Mouse (Mus musculus): ENCODE measurements around the gene Sdf2l1.

Gene Sdf2l1

DNA sequence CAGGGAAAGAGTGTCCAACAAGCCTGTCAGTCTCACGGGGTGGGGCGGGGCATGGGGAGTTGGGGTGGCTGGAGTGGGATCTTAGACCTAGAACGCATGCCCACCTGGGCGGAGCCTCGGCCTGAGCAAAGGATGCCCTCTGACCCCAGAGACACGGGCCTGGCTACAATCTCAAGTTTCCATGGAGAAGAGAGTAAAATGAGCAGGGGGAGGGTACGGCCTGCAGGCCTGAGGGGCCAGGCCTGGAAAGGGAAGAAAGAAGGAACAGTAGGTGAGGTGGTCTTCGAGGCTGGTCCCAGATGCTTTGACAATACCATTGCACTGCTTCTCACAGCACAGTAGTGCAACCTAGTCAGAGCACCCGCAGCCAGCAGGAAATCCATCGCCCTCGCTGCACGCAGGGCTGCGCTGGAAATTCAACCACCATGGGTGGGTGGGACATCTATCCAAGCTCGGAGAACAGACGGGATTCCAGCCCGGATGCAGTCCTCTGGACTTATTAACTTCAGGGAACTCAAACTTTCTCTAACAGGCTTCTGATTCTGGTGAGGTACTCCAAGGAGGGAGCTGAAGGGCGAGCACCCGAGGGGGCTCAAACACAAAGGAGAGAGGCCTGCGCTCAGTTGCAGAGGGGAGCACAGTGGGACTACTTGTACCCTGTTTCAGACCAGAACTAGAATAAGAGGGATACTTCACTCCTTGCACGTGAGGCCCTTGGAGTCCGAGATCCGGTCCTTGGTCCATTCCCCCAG lies 7.9 kb downstream of the Sdf2l1 start:
- no peak for DNase-seq (ENCODE audit: low spot score)

- DNase-seq (ENCODE audit: low spot score) = no peak
Observed at GRCm38 (mm10) chr16:17121569-17121968, 10.6 kb downstream of the Sdf2l1 start.

DNA sequence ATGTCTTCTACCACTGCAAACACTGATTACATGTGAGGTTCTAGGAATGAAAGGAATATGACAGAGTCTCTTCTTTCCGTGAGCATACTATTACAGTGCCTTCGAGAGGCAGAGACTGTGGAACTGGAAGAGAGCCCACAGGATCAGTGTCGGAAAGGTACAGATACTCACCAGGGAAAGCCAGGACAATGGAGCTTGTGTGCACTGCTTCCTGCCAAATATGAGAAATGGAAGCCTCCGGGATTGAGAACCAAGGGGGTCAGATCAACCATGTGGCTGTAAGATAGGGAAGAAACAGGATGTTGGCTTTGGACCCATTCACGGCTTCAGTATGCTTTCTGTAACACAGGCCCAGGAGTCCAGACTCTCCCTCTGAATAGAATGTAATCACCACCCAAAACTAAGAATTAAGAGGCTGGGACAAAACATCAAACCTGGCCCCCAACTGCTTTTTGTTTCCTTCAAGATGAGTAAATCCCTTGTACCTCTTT lies 14.8 kb downstream of the Sdf2l1 start:
- no peak for DNase-seq (ENCODE audit: low spot score)

- DNase-seq (ENCODE audit: low spot score) = no peak
Observed at GRCm38 (mm10) chr16:17110771-17111743, 21.1 kb downstream of the Sdf2l1 start, which contains the start of gene Ppil2. Ppil2 (minus strand) TSS chr16:17111257.

DNA sequence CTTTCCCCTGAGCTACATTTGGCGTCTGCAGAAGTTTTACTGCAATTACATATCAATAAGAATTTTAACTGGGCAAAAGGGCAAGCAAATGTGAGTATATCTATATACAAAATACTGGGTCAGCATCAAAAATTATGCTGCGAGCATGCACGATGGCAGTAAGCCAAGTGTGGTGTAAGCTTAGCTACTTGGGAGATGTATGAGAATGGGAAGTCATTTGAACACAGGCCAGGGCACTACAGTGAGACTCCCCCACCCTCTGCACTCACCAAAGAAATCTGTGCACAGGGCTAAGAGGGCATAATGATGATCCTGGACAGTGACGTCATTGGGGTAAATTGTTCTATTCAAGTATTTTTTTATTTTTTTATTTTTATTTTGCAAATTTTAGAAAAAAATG lies 27.6 kb downstream of the Sdf2l1 start:
- no peak for DNase-seq (ENCODE audit: low spot score)

DNA sequence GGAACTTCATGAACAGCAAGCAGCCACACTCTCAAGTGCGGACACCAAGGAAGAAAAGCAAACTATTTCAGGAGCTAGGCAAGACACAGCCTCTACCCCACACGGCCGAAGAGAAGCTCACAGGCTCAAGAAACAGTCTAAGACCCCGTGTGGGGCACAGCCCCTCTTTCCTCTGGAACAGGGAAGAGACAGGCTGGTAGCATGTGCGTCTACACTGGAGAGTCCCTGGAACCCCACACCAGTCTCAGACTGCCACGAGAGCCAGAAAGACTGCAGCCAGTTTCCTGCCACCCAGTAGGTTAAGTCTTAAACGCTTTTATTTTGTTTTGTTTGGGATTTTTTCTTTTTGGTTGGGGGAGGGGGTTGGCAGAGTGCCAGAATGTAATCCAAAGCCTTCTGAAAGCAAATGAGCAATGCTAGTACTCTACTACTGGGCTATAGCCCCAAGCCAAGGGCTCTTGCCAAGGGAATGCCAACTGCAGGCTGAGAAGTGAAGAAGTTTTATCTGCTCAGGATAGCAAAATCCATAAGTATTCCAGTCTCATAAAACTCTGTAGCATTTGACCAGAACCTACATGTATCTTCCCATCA lies 29.5 kb downstream of the Sdf2l1 start:
- no peak for DNase-seq (ENCODE audit: low spot score)

DNA sequence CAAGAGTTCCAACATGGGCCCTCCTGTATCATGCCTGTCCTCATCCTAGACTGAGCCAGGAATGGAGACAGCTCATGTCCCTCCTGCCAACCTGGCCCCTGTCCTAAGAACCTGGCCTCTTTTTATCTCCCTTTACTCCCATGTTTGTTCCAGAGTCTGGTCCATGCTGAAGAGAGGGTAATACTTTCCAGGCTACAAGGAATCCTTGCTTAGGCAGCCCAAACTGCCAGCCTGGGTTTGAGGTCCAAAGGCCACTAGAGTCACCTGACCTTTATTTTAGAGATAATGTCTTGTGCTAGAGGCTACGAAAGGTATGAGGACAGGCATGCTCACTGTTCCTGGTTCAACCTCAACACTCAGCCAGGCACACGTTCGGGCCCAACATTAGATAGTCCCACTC lies 35.2 kb downstream of the Sdf2l1 start:
- no peak for DNase-seq (ENCODE audit: low spot score)

DNA sequence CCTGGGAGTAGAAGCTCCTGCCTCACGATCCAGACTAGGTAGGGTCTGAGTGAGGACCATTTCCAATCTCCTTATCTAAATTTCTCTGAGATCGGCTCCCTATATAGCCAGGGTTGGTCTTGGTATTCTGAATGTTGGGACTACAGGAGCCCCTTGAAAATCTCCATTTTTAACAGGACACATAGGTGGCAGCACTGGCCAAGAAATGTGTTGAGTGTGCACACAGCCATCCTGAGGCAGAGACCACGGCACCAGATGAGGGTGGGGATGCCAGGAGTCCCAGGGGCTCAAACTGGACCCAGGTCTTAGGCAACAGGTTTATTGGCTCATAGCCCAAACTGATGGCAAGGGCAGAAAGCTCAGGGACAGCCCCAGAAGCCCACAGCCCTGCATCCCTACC lies 43.8 kb downstream of the Sdf2l1 start:
- no peak for DNase-seq (ENCODE audit: low spot score)

DNA sequence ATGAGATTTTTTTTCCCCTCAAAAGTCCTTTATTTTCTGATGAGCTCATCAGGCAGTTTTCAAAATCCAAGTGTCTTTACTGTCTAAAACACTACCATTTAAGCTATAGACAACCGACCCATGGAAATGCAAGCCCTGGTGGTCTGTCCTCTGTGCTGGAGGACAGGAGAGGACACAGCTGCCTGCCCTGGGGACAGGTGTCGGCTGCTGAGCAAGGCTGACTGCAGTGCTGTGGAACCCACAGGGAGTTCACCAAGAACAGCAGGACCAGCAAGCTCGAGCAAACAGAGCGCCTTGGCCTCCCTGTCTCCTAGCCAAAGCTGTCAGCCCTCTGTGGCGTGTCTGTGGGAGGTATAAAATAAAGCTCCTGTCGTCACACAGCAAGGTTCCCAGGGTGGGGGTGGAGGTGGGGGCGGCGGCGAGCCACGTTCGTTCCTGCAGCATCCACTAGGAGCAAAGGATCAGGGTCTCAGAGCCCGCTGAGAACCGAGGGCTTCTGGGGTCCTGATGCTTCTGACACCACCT lies 45.5 kb downstream of the Sdf2l1 start:
- no peak for DNase-seq (ENCODE audit: low spot score)

- no peak for DNase-seq (ENCODE audit: low spot score)
Observed at GRCm38 (mm10) chr16:17086241-17086640, 45.9 kb downstream of the Sdf2l1 start.

- no peak for DNase-seq (ENCODE audit: low spot score)
Observed at GRCm38 (mm10) chr16:17085636-17086035, 46.5 kb downstream of the Sdf2l1 start.

GRCm38 (mm10) chr16:17082121-17082792 lies 49.9 kb downstream of the Sdf2l1 start:
- DNase-seq (ENCODE audit: low spot score) = no peak
